Mouse (Mus musculus): Measurements from ENCODE around the gene Ncam2. TPM values are rescaled to one million over a fixed set of nuclear protein-coding genes. Genes with fewer than 3 reads are reported as not detected.

Gene Ncam2
- total RNA-seq, 2 experiments from 2014 or later = 0.86 to 1.3 TPM

GRCm38 (mm10) chr16:81587565-81588107 is 387.1 kb downstream of the Ncam2 start:
- DNase-seq (ENCODE audit: low spot score in 2 of 2) = no peak

DNA sequence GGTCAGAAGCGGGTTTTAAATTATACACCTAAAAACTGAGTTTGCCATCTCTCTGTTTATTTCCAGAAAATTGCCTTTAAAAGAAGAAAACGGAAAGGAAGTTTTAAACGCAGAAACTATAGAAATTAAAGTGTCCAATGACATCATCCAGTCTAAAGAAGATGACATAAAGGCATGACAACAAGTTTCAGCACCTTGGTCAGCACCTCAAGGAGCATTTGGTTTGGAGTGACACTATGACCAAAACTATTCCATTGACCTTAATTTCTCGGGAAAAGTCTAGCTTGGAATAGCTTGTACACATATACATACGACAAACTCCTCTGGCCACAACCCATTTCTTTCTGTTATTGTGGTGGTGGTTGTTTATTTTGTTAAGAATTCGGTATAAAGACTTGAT is 422.8 kb downstream of the Ncam2 start:
- peak in 1 of 2 experiments; percentile 10 for DNase-seq (ENCODE audit: low spot score in 2 of 2)

DNA sequence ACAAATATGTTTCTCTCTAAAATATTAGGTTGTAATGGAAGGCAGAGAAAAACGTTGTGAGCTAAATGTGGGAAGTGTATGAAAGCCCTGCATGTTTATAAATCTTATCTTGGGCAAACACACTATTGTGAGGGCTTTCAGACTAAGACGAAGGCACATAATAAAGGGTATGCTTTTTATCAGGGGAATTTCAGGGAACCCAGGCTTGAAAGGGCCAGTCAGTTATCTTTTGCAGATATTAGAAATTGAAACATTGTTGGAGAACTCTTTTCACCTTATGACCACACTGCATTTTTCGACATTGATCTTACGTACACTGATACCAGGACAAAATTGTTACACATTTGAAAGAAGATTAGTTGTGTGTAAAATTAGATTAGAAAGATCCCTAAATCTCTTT is 423.3 kb downstream of the Ncam2 start:
- DNase-seq (ENCODE audit: low spot score in 2 of 2) = no peak

DNA sequence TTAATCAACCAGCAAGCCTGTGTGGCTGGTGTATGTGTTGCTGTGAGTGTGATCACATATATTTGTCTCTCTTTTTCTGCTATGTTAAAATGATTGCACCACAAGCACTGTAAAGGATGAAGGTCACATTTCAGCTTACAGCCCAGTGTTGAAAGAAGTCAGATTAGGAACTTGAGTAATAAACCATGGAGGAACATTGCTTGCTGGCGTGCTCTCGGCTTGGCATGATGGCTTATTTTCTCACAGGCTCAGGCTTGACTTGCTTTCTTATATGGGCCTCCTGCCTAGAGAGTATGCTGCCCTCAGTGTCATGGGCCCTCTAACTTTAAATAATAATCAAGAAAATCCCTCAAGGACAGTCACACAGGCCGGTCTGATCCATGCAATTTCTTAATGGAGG is 449.8 kb downstream of the Ncam2 start:
- DNase-seq (ENCODE audit: low spot score in 2 of 2) = no peak

DNA sequence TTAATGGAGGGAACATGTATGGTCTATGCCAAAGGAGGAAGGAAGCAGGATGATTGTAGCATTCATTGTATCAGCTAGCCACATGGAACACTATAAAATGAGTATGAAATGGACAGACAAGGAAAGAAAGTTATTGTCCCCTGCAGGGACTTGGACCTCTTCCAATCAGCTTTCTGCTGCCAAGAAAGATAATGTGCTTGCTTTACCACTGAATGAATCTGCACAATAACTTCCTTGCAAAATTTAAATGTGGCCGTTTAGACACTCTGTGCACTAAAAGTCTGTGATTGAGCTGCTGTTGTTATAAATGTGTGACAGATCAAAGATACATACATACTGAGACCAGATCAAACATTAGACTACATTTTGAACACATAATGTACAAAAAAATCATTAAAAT is 451.1 kb downstream of the Ncam2 start:
- DNase-seq (ENCODE audit: low spot score in 2 of 2) = no peak

GRCm38 (mm10) chr16:81656550-81656949 is 456.1 kb downstream of the Ncam2 start:
- DNase-seq (ENCODE audit: low spot score in 2 of 2) = no peak

GRCm38 (mm10) chr16:81673866-81674265 is 473.4 kb downstream of the Ncam2 start:
- no peak for DNase-seq (ENCODE audit: low spot score in 2 of 2)

GRCm38 (mm10) chr16:81675546-81675945 is 475.0 kb downstream of the Ncam2 start:
- no peak for DNase-seq (ENCODE audit: low spot score in 2 of 2)
